Mouse (Mus musculus) neutrophil, adult 5-6 weeks (primary cell): Measurements from ENCODE around the gene Ntng1. TPM values are rescaled to one million over a fixed set of nuclear protein-coding genes. Genes with fewer than 3 reads are reported as not detected.

ENCODE experiments used
- ATAC-seq: fragments of 151-379, 151-347 bp; 2 replicates; pipeline ENCODE4 v1.8.0; 2017; ENCODE audit warnings: mild to moderate bottlenecking, moderate TSS enrichment; ENCODE audit not compliant: insufficient number of reproducible peaks, poor library complexity, low FRiP score, severe bottlenecking; ENCODE audit errors: extremely low read depth
- total RNA-seq: library from RNA; stranded (forward); fragments of 200-1000 nt; gene quantifications from 2 replicates; pipeline ENCODE4 v1.2.3, GENCODE M21; 2017

Ntng1 gene
- total RNA-seq, 1 experiment from 2014 or later: not detected

DNA sequence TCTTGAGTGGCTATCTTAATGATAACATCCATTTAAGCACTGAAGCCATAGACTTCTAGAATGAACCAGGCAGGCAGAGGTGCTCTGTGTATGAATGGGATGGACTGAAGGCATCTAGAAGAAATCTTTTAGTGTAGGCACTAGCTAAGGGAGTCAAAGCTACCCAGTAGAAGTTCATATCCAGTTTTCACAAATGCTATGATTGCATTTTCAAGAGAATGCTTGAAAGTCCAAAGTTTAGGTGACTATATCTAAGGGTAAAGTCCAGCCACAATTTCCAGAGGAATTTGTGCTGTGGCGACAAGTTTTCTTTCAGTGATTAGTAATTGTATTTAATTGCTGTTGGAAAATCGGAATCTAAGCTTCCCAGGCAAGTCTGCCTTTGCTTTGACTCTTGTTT, 181.2 kb downstream of the Ntng1 start:
- no peak for ATAC-seq

DNA sequence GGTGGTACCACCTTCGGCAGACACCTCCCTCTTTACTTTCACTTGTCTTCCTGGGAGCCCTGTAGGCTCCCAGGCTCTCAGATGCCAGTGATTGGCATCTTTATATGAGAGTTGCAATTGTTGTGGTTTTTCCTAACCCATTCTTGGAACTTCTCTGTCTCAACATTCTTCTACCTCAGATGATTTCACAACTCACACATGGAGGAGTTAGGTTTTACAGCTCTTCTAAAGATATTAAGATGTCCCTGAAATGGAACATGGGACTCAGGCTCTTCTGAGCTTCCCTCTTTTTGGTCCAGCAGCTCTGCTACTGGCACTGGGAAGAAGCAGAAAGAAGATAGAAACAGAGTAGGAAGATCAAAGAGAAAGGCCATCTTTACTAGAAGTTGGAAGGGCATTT, 200.9 kb downstream of the Ntng1 start:
- ATAC-seq: no peak

DNA sequence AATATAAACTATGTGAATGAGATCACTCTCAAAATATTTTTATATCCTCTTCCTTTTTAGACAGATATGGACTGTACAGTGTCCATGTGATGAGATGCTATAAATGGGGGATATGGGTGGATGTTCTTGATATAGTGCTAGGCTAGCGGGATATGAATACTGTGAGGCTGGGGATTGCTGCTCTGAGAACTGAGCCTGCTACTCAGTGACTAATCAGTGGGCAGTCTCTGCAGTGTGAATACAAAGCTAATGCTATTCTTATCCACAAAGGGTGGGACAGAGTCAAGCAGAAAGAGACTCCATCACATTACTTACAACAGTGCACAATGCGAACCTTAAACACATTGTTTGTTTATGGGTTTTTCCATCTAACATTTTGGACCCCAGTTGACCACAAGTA, 206.2 kb downstream of the Ntng1 start:
- ATAC-seq: no peak

DNA sequence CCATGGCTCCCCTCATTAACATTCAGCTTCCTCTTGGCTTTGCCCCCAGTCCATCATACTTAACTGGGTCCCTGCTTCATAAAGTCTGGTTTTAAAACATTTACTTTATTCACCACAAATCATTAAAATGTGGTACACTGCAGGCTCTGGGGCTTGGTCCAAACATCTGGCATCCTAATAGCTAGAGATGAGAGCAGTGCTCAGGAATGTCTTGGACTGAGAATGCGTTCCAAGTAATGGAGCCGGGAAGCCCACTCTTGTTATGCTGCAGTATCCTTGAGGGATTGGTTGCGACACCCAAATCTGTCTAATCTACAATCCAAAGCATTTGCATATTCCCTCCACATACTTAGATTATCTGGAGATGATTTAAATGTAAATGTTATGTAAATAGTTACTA, 207.5 kb downstream of the Ntng1 start:
- no peak for ATAC-seq

DNA sequence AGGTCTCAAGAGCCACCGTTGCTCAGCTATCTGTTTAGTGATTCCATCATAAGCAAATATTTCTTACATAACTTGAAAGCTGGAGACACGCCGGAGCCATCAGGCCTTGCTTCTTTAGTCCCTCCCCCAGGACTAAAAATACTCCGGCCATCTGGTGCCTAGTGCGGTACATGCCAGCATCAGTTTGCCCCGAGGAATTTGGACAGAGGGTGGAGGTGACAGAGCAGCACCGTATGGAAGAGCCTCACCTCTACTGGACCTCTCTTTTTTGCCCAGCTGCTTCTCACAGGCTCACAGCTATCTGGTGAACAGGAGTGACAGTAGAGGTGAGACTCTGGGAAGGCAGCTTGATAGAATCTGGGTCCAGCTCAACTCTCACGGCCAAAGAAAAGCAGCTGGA, 211.6 kb downstream of the Ntng1 start:
- no peak for ATAC-seq

DNA sequence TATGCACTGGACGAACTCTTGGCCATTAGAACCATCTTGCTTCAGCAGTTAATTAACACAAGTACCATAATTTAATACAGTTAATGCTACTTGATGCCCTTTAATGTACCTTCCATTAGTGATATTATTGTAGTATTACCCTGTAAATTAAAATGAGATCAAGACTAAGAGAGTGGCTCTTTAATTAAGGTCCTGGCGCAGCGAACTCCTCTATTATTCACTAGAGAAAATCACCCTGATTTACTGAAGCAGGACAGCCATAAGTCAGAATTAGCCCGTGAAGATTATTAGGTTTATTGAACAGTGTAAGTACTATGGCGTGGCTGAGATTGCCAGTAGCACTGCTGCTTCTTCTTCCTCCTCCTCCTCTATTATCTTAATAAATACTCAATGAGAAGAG, 212.8 kb downstream of the Ntng1 start:
- ATAC-seq: no peak

DNA sequence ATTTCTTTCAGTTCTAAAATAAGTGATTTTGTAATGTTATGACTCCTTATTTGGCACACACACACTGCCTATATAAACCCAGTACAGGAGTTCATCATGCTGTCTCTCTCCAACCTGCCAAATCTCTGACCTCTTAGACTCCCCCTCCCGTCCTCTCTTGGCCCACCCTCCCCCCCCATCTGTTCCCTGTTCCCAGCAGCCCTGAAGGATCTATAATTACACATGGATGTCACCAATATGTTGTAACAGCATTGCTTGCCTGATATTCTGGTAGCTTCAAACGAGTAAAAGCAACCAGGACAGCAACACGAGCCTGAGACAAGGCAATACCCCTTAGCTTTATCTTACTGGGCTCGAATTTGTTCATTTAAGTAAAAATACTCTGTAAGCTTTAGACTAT, 220.0 kb downstream of the Ntng1 start:
- no peak for ATAC-seq

DNA sequence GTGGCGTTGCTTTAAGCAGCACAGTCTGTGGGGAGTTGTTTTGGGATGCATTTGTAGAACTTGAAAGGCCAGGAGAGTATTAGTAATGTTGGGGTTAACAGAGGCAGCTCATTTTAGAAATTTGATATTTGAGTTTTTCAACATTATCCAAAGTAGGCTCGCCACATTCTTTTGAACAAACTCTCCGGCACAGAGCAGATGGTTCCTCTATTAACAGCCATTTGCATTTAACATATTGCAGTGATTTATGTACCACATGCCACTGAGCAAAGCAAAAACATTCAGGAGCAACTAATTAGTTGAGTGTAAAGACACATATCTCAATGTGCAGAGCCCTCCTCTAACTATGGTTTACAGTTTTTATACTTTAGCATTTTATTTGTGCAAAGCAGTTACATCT, 224.8 kb downstream of the Ntng1 start:
- ATAC-seq: no peak

DNA sequence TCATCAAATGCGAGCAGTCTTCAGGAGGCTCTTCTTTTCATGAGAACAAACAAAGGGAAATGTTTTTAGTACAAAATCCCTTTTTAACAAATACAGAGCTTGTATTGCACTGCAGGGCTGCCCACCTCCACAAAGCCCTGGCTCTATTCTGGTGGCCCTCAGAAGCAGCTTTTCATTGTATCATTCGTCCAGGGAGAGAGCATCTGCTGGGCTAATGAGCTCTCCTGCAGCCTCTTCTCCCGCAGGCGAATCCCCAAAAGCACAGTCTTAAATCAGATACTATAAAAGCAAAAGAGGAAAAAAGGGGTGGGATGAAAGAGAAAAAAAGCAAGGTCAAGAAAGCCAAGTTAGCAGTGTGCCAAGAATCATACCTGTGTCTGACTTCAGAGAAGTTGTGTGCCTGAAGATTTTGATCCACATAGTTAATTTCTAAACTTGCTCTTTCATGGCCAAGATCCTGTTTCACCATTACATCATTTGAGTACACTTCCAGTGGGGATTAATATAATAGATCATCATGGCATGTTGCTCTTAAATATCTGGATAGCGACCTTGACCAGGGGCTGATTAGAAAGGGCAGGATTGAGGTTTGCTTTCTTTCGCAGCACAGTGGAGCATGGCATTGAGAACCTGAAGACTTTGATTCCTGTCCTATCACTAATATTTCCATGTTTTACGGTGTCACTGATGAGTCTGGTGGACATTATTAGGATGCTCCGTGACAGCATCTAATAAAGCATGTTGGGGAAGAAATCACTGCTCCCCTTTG, 225.7 kb downstream of the Ntng1 start:
- no peak for ATAC-seq

DNA sequence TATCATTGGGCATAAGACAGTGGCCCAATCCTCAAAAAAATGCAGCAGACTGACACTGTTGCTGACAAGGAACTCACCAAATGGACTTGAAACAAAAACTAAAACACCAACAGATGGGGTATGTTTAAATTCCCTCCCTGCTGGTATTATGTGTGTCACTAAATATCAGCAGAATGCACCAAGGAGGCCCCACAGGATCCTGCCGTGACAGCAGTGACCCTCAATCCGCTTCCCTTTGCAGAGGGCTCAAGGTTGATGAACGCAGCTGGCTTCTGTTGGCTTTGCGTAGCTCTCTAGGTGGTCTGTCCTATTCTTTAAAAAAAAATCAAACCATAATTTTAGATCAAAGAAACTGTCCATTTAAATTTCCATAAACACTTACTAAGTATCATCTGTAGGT, 226.7 kb downstream of the Ntng1 start:
- no peak for ATAC-seq

DNA sequence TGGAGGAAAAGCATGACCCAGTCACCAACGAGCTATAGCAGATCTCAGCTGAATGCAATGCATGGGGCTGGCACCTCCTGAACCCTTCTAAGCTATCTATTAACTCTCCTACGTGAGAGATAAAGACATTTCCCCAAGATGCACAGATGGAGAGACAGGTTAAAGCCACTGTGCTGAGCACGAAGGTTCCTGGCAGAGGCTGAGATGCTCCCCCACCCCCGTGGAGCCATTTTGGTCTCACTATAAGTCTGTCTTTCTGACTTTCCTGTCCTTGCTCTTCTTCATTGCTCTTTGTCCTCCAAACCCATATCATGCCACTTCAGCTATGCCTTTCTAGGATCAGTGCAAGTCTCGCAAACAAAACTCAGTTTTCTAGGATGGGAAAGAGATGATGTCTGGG, 229.6 kb downstream of the Ntng1 start:
- no peak for ATAC-seq

DNA sequence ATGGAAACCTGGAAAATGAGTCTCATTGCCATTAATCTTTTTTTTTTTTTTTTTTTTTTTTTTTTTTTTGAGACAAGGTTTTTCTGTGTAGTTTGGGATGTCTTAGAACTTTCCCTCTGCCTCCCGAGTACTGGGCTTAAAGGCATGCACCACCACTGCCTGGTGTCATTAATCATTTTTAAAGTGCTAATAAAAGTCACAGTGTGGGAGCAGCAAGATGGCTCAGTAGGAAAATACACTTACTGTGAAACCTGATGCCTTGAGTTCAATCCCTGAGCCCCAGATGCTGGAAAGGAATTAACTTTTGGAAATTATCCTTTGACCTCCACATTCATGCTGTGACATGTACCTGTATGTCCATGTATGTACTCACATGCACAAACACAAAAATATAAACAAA, 253.2 kb downstream of the Ntng1 start:
- no peak for ATAC-seq

DNA sequence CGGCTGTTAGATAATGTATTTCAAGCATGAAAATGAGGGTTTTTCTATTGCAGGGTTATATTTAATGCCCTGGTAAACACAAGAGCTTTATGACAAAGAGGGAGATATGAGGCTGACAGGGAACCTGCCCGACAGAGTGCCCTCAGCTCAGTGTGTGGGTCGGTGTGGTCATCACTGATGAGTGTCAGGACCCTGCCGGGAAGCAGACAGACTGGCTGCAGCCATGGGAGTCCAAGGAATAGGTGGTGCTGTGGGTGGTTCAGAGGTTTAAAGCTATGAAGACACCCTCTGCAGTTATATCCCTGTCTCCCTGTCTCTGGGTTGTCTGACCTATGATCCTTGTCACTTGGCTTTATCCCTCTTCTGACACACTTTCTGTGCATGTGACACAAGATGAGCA, 258.1 kb downstream of the Ntng1 start:
- no peak for ATAC-seq

DNA sequence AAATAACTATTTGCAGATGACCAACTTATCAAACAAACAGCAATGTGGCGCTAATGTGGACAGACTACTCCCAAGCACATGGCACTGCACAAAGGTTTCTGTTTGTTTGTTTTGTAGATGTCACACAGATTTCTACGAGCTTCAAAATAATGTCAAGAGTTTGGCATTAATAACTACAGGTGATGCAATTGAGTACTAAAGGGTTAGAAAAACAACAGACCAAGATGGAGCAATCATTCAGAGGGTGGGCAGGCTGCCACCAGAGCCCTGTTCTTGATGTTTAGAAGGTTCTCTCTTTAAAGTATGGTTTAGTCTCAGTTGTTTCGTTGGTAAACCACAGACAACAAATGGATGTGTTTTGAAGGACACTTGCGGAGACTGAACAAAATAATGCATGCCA, 264.8 kb downstream of the Ntng1 start:
- no peak for ATAC-seq

DNA sequence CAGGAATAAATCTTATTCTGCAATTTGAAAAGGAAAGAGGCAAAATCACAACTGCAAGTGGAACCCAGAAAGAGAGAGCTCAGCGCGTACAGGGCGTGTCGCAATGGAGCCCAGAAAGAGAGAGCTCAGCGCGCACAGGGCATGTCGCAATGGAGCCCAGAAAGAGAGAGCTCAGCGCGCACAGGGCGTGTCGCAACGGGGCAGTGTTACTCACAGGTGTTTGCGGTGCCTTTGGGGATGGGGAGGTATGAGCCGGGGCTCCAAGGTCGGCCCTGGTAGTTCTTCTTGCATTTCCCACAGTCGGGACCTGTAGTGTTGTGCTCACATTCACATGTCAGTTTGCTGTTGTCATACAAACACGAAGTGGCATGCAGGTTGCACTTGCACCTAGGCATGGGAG, 271.8 kb downstream of the Ntng1 start:
- no peak for ATAC-seq

DNA sequence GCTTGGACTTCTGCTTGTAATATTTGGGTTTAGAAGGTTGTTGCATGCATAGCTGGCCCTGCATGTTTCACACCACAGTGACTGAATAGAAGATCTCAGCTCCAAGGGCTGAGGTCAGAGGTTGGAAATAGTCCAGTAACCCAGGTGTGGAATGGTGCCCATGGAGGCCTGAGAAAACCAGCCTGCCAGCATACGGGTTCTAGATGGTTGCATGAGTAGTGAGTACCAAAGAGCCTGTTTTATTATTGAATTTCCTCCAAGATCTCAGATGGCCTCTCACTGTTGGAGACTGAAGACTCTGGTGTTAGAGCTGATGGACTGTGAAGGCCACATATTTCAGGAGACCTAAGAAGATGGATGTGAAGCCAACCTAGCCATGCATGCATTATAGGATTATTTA, 285.5 kb downstream of the Ntng1 start:
- no peak for ATAC-seq

DNA sequence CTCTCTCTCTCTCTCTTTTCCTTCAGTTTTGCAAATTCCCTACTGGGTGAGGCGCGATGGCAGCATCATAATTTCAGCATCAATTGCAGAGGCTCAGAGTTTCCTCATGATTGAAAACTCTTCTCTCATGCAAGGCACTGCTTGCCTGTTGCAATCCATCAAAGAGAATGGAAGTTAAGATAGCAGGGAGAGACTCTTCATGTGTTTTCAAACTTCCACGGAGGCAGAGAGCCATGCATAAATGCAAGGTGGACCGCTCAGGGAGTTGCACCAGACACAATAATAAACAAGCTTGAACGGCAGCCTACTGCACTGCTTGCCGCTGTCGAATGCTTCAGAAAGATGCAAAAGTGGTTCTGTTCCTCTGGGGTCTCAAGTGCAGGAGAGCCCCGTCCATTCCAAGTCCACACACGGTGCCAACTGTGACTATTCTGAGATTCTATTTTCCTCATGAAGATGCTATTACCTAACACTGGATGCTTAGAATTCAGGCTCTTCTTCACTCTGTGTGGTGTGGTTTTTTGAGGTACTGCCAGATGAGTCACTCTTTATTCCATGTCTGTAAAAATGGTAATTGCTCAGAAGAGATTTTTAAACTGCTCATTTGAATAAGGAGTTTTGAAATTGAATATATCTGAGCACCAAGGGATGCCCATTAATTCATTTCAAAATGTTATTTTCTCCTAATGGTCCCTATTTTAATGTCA, 289.2 kb downstream of the Ntng1 start:
- no peak for ATAC-seq

DNA sequence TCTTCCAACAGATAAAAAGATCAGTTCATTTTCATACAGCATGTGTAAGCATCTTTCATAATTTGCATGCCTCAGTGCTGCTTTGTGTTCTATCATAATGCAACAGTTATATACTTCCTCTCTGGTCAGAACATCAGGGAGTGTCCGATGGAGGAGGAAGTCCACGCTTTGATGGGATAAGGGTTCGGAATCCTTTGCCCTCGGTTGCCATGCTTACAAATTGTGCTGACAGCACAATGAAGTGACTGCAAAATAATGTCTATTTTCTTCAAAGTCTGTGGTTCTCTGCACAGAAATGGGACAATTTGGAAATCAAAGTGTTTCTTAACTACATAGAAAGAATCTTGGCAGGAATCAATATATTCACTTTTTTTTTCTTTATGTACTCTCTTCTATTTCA, 297.2 kb downstream of the Ntng1 start:
- no peak for ATAC-seq

DNA sequence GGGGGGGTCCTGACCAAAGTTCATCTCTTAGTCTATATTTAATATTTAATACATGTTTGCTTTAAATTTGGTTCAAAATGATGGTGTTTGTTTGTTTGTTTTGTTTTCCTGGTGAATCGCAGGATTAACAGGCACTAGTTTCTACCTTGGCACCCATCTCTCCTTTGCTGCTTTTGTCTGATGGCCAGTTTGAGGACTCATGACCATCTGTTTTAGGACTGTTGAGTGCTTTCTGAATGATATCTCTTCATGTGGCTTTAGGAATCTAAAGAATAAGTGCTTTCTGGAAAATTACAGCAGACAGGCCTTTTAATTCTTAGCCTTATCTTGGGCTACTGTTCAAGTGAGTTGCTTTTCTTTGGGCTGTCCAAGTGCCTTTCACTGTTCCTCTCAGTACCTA, 318.0 kb downstream of the Ntng1 start:
- ATAC-seq: no peak

DNA sequence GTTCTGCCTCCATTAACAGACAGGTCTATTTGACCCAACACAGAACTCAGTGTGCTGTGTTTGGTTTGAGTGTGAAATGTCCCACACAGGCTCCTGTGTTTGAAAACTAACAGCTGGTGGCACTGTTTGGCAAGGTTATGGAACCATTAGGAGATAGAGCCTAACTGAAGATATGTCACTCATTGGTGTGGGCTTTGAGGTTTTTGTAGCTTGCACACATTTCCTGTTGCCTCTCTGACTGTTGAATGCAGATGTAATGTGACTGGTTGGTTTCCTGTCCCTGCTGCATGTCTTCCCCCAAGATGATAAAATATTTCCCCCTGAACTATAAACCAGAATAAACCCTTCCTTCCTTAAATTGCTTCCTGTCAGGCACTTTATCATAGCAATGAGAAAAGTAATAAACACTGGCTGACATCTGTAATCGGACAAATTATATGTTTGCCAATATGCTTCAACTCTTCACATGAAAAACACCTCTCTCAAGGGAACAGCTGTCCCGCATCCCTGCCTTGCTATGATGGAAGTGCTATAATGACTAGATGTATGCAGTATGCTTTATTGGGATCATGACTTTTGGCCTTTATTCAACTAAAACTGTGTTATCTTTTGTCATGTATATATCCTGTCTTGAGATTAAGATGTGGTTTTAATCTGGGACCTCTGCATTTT, 320.9 kb downstream of the Ntng1 start:
- no peak for ATAC-seq
